Mouse (Mus musculus) MEL-GATA-1-ER (cell line): ENCODE results near the gene Zfp973.
"Not testable (repeated sequence)": the region's sequence is repeated elsewhere in the genome, so short reads cannot be mapped to it uniquely, and the experiment has no call there.

Experiments used
- DNase-seq: peaks from one replicate; pipeline ENCODE4 v3.0.0-alpha.2; 2012; ENCODE audit warnings: low read depth; ENCODE audit errors: extremely low read depth

Zfp973 gene

GRCm38 (mm10) chr2:176670222-176670621 lies at the start of gene Zfp973:
TSS of gene Zfp973 (plus strand) at chr2:176670522.
- not testable (repeated sequence) for DNase-seq

GRCm38 (mm10) chr2:176636244-176636643 lies 34.1 kb upstream of the Zfp973 start, which contains the start of gene Gm14308:
TSS of gene Gm14308 (minus strand) at chr2:176636344.
- not testable (repeated sequence) for DNase-seq

GRCm38 (mm10) chr2:176708051-176708450 lies 37.7 kb downstream of the Zfp973 start, which contains the start of gene Gm14305:
TSS of gene Gm14305 (plus strand) at chr2:176708328.
- DNase-seq, result not testable (repeated sequence)
